Mouse (Mus musculus): Measurements from ENCODE around the gene Sncb. TPM values are rescaled to one million over a fixed set of nuclear protein-coding genes. Genes with fewer than 3 reads are reported as not detected.
A peak's percentile ranks its signal among the peaks of the same experiment; 100 is the strongest.

Sncb gene
- polyA plus RNA-seq, 1 experiment: not detected

- TF ChIP-seq POLR2A (IDR thresholded peaks at IDR 0.05; ENCODE audit: borderline replicate concordance, low read depth, low read length) (no peak), CTCF (IDR thresholded peaks at IDR 0.05; ENCODE audit: low read depth, low read length) (no peak)
- Histone ChIP-seq H3K4me3 (ENCODE audit: insufficient read depth, low read length) (no peak overlapping the region), H3K27ac (ENCODE audit: insufficient read depth, low read depth, low read length) (no peak overlapping the region)
Measured at GRCm38 (mm10) chr13:54758756-54759470, 7.5 kb downstream of the Sncb start.

GRCm38 (mm10) chr13:54758045-54758755, 8.2 kb downstream of the Sncb start:
- no peak overlapping the region for H3K27ac ChIP-seq (ENCODE audit: insufficient read depth, low read depth, low read length)
- TF ChIP-seq POLR2A (IDR thresholded peaks at IDR 0.05; ENCODE audit: borderline replicate concordance, low read depth, low read length) (no peak), CTCF (IDR thresholded peaks at IDR 0.05; ENCODE audit: low read depth, low read length) (peak; percentile 1; the same call in 1 of the 2 replicates)
- H3K4me3 ChIP-seq (ENCODE audit: insufficient read depth, low read length): peak overlapping the region; percentile 42
- no peaks in the 10 kb centered on the region; the same call in 1 of the 2 replicates for H3K4me1 ChIP-seq (ENCODE audit: control insufficient read depth, insufficient read depth, low read length)

More at GRCm38 (mm10) chr13:54758756-54759470, 7.5 kb downstream of the Sncb start:
- no peaks in the 10 kb centered on the region; the same call in 1 of the 2 replicates for H3K4me1 ChIP-seq (ENCODE audit: control insufficient read depth, insufficient read depth, low read length)

- Histone ChIP-seq H3K4me3 (ENCODE audit: insufficient read depth, low read length) (no peak overlapping the region), H3K4me1 (ENCODE audit: control insufficient read depth, insufficient read depth, low read length) (no peaks in the 10 kb centered on the region; the same call in 1 of the 2 replicates), H3K27ac (ENCODE audit: insufficient read depth, low read depth, low read length) (no peak overlapping the region)
- TF ChIP-seq CTCF (IDR thresholded peaks at IDR 0.05; ENCODE audit: low read depth, low read length) (no peak), POLR2A (IDR thresholded peaks at IDR 0.05; ENCODE audit: borderline replicate concordance, low read depth, low read length) (no peak)
Measured at GRCm38 (mm10) chr13:54757093-54757830, 9.1 kb downstream of the Sncb start.

GRCm38 (mm10) chr13:54756156-54756712, 10.2 kb downstream of the Sncb start:
- H3K4me1 ChIP-seq (ENCODE audit: control insufficient read depth, insufficient read depth, low read length): no peaks in the 10 kb centered on the region; the same call in 1 of the 2 replicates
- TF ChIP-seq POLR2A (IDR thresholded peaks at IDR 0.05; ENCODE audit: borderline replicate concordance, low read depth, low read length): no peak
- TF ChIP-seq CTCF (IDR thresholded peaks at IDR 0.05; ENCODE audit: low read depth, low read length): no peak
- no peak overlapping the region for H3K27ac ChIP-seq (ENCODE audit: insufficient read depth, low read depth, low read length)
- H3K4me3 ChIP-seq (ENCODE audit: insufficient read depth, low read length): no peak overlapping the region

- Histone ChIP-seq H3K4me1 (ENCODE audit: control insufficient read depth, insufficient read depth, low read length) (no peaks in the 10 kb centered on the region; the same call in 1 of the 2 replicates), H3K4me3 (ENCODE audit: insufficient read depth, low read length) (no peak overlapping the region), H3K27ac (ENCODE audit: insufficient read depth, low read depth, low read length) (no peak overlapping the region)
- no peak for TF ChIP-seq CTCF (IDR thresholded peaks at IDR 0.05; ENCODE audit: low read depth, low read length)
- TF ChIP-seq POLR2A (IDR thresholded peaks at IDR 0.05; ENCODE audit: borderline replicate concordance, low read depth, low read length): no peak
Measured at GRCm38 (mm10) chr13:54755201-54755830, 11.1 kb downstream of the Sncb start.

GRCm38 (mm10) chr13:54754169-54755080, 12.0 kb downstream of the Sncb start:
- TF ChIP-seq POLR2A (IDR thresholded peaks at IDR 0.05; ENCODE audit: borderline replicate concordance, low read depth, low read length) (no peak), CTCF (IDR thresholded peaks at IDR 0.05; ENCODE audit: low read depth, low read length) (no peak)
- no peak overlapping the region for H3K4me3 ChIP-seq (ENCODE audit: insufficient read depth, low read length)
- no peaks in the 10 kb centered on the region; the same call in 1 of the 2 replicates for H3K4me1 ChIP-seq (ENCODE audit: control insufficient read depth, insufficient read depth, low read length)
- no peak overlapping the region for H3K27ac ChIP-seq (ENCODE audit: insufficient read depth, low read depth, low read length)

- no peaks in the 10 kb centered on the region; the same call in 1 of the 2 replicates for H3K4me1 ChIP-seq (ENCODE audit: control insufficient read depth, insufficient read depth, low read length)
- TF ChIP-seq POLR2A (IDR thresholded peaks at IDR 0.05; ENCODE audit: borderline replicate concordance, low read depth, low read length): no peak
- no peak for TF ChIP-seq CTCF (IDR thresholded peaks at IDR 0.05; ENCODE audit: low read depth, low read length)
- no peak overlapping the region for H3K27ac ChIP-seq (ENCODE audit: insufficient read depth, low read depth, low read length)
- H3K4me3 ChIP-seq (ENCODE audit: insufficient read depth, low read length): no peak overlapping the region
Measured at GRCm38 (mm10) chr13:54753733-54754132, 12.7 kb downstream of the Sncb start.

- TF ChIP-seq POLR2A (IDR thresholded peaks at IDR 0.05; ENCODE audit: borderline replicate concordance, low read depth, low read length) (no peak), CTCF (IDR thresholded peaks at IDR 0.05; ENCODE audit: low read depth, low read length) (no peak)
- H3K4me3 ChIP-seq (ENCODE audit: insufficient read depth, low read length): no peak overlapping the region
- H3K4me1 ChIP-seq (ENCODE audit: control insufficient read depth, insufficient read depth, low read length): no peaks in the 10 kb centered on the region; the same call in 1 of the 2 replicates
- H3K27ac ChIP-seq (ENCODE audit: insufficient read depth, low read depth, low read length): no peak overlapping the region
Measured at GRCm38 (mm10) chr13:54752656-54753055, 13.7 kb downstream of the Sncb start.
